Mouse (Mus musculus) stomach, postnatal 0 days (tissue): ENCODE results near the gene Ccdc12.

Experiments used
- CTCF ChIP-seq: IDR thresholded peaks from 2 replicates; pipeline ENCODE4 v1.5.1; 2016; ENCODE audit warnings: antibody characterized with exemption, low read depth, mild to moderate bottlenecking, moderate library complexity
- EP300 ChIP-seq: optimal IDR thresholded peaks from 2 replicates; pipeline ENCODE3; 2016; ENCODE audit warnings: antibody characterized with exemption

DNA sequence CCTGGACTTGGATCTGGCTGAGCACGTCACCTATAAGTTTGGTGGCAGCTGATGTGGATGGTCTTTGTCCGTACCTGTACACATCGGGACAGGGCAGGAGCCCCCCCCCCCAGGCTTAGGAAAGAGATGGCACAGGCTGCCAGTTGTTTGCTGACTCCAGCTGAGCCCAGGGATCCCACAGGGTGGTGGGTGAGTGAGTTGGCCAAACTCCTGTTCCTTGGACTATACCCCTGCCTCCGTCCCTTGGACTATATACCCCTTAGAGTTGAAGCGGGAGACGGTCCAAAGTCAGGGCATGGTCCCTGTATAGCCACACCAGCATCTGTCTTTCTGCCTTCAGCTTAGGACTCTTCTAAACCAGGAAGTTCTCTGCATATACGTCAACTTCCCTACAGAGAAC, 83.7 kb downstream of the Ccdc12 start:
- no peak for TF ChIP-seq CTCF
- TF ChIP-seq EP300: no peak
